Mouse (Mus musculus) limb, embryonic 14.5 days (tissue): Measurements from ENCODE around the gene Cryzl1. TPM values are rescaled to one million over a fixed set of nuclear protein-coding genes. Genes with fewer than 3 reads are reported as not detected.

Experiments
- ATAC-seq: fragments of 200-750 bp; cut with Nextera tagmentation; 2 replicates; pipeline ENCODE4 v1.8.0; 2017; ENCODE audit warnings: low read depth, moderate number of reproducible peaks, moderate TSS enrichment; ENCODE audit not compliant: low FRiP score
- DNase-seq: peaks from one replicate; pipeline ENCODE4 v3.0.0-alpha.2; 2015; ENCODE audit warnings: low spot score
- H3K27ac ChIP-seq: fragments of 300-500 bp; sonication (generic); replicated peaks from 2 replicates; pipeline ENCODE4 v1.5.1; 2014; ENCODE audit warnings: low read depth, mild to moderate bottlenecking, low read length, moderate library complexity, mixed read lengths
- H3K27me3 ChIP-seq: fragments of 300-500 bp; sonication (generic); 2 replicates; pipeline ENCODE4 v1.6.1; 2014; ENCODE audit warnings: low read length, mixed read lengths; ENCODE audit not compliant: control insufficient read depth, insufficient read depth
- H3K36me3 ChIP-seq: fragments of 300-500 bp; sonication (generic); 2 replicates; pipeline ENCODE4 v1.6.1; 2014; ENCODE audit warnings: mild to moderate bottlenecking, low read length, moderate library complexity, mixed read lengths; ENCODE audit not compliant: control insufficient read depth, insufficient read depth
- H3K4me1 ChIP-seq: fragments of 300-500 bp; sonication (generic); 2 replicates; pipeline ENCODE4 v1.6.1; 2014; ENCODE audit warnings: antibody characterized with exemption, low read length, mixed read lengths; ENCODE audit not compliant: control insufficient read depth, insufficient read depth
- H3K4me2 ChIP-seq: fragments of 300-500 bp; sonication (generic); replicated peaks from 2 replicates; pipeline ENCODE4 v1.6.1; 2014; ENCODE audit warnings: low read depth, mild to moderate bottlenecking, low read length, moderate library complexity; ENCODE audit not compliant: severe bottlenecking
- H3K4me3 ChIP-seq: fragments of 300-500 bp; sonication (generic); replicated peaks from 2 replicates; pipeline ENCODE4 v1.5.1; 2014; ENCODE audit warnings: low read length
- H3K9ac ChIP-seq: fragments of 300-500 bp; sonication (generic); 2 replicates; pipeline ENCODE4 v1.6.1; 2014; ENCODE audit warnings: mild to moderate bottlenecking, low read depth, low read length, moderate library complexity; ENCODE audit not compliant: severe bottlenecking
- H3K9me3 ChIP-seq: fragments of 300-500 bp; sonication (generic); 2 replicates; pipeline ENCODE4 v1.6.1; 2016; ENCODE audit warnings: low read length; ENCODE audit not compliant: control insufficient read depth
- POLR2A ChIP-seq: fragments of 200-500 bp; IDR thresholded peaks from 2 replicates; pipeline ENCODE4 v1.8.0; 2012; ENCODE audit warnings: inconsistent platforms, mild to moderate bottlenecking, moderate library complexity, borderline replicate concordance; ENCODE audit not compliant: insufficient read depth, insufficient read length; ENCODE audit errors: extremely low read depth
- WGBS: fragments of 180-500 bp; shearing (Covaris S2); extraction: QIAGEN DNeasy Blood & Tissue Kit; methylation state at CpG from one replicate; pipeline ENCODE4 v1.1.7; 2014; 5-methylcytosine and 5-hydroxymethylcytosine counted together
- polyA plus RNA-seq, 2 experiments: library from polyadenylated mRNA; depleted of rRNA in 1 of 2; stranded (reverse) in 1 of 2; unstranded in 1 of 2; fragments of >200 nt; fragmentation: Nextera tagmentation in 1 of 2; extraction: Ambion mirVana in 1 of 2; gene quantifications; 2 replicates each; pipeline versions ENCODE4 v1.2.1 to v1.2.3; 2012 to 2014

The Cryzl1 gene
- polyA plus RNA-seq, 2 experiments = 54.3 to 69.1 TPM

DNA sequence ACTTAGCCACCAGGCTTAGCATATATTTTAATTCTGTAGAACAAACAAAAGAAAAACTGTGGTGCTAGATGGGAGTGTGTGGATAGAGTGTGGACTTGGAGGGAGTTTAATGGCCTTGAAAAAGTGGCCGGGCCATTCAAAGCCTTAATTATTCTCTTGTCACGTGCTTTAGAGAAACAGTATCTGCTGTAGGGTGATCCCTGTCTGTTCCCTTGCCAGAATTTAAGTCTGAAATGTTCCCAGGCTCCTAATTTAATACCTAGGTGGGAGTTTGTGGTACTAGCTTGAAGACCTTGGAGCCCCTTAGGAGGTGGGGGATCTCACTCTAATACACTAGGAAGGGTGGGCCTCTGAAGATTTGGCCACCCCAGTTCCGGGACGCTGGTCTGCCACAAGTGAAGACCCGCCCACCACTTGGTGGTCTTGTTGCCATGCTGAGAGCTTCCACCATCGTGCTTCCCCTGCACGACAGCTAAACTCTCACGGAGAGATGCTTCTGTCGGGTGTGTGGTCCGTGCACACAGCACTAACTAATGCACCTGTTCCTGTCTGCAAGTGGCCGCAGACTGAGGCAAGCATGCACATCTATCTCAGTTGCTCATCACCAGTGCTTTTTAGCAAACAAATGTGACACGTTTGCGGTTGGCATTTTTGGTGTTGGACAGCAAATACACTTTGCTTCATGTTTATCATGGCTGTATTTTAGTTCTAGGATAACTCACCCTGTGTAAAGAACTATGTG, 23.0 kb upstream of the Cryzl1 start:
- TF ChIP-seq POLR2A = no peak
- 83% methylated on average over 13 of the region's 13 CpGs for WGBS
- DNase-seq = no peak
- ATAC-seq = no peak
- Histone ChIP-seq H3K4me3 (no peak overlapping the region), H3K4me1 (peaks cover 5% of the 10 kb centered on the region), H3K9me3 (no peaks in the 10 kb centered on the region), H3K9ac (no peak overlapping the region), H3K4me2 (no peak overlapping the region), H3K27ac (no peak overlapping the region), H3K27me3 (no peaks in the 10 kb centered on the region), H3K36me3 (0 out of 2 replicates have a peak, but pooled peaks cover 4% of the 10 kb centered on the region)

GRCm38 (mm10) chr16:91747567-91747966, 18.8 kb upstream of the Cryzl1 start:
- Histone ChIP-seq H3K27me3 (no peaks in the 10 kb centered on the region), H3K9ac (no peak overlapping the region), H3K36me3 (0 out of 2 replicates have a peak, but pooled peaks cover 3% of the 10 kb centered on the region), H3K27ac (no peak overlapping the region), H3K4me2 (no peak overlapping the region), H3K9me3 (no peaks in the 10 kb centered on the region), H3K4me3 (no peak overlapping the region), H3K4me1 (peaks cover 20% of the 10 kb centered on the region)
- WGBS = 81% methylated on average over 6 of the region's 6 CpGs
- ATAC-seq = no peak
- DNase-seq = no peak
- no peak for TF ChIP-seq POLR2A

- ATAC-seq = peak; percentile 91
- H3K36me3 ChIP-seq = 0 out of 2 replicates have a peak, but pooled peaks cover 3% of the 10 kb centered on the region
- no peak overlapping the region for H3K9ac ChIP-seq
- H3K4me2 ChIP-seq = peak overlapping the region; percentile 1; the same call in 1 of the 2 replicates
- H3K27me3 ChIP-seq = no peaks in the 10 kb centered on the region
- peak; percentile 88 for DNase-seq
- peaks cover 20% of the 10 kb centered on the region for H3K4me1 ChIP-seq
- WGBS = 6% methylated on average over 14 of the region's 14 CpGs
- no peaks in the 10 kb centered on the region for H3K9me3 ChIP-seq
- H3K4me3 ChIP-seq = no peak overlapping the region
- no peak for TF ChIP-seq POLR2A
- peak overlapping the region; percentile 48; the same call in 1 of the 2 replicates for H3K27ac ChIP-seq
Measured at GRCm38 (mm10) chr16:91746101-91746950, 17.6 kb upstream of the Cryzl1 start.

GRCm38 (mm10) chr16:91743055-91743454, 14.3 kb upstream of the Cryzl1 start:
- Histone ChIP-seq H3K27me3 (no peaks in the 10 kb centered on the region), H3K36me3 (no peaks in the 10 kb centered on the region), H3K4me1 (peaks cover 20% of the 10 kb centered on the region), H3K9ac (no peak overlapping the region), H3K4me2 (no peak overlapping the region), H3K27ac (no peak overlapping the region), H3K9me3 (no peaks in the 10 kb centered on the region), H3K4me3 (no peak overlapping the region)
- no peak for TF ChIP-seq POLR2A
- ATAC-seq (no peak), DNase-seq (no peak)
- WGBS = 72% methylated on average over 7 of the region's 7 CpGs

GRCm38 (mm10) chr16:91740918-91741255, 12.1 kb upstream of the Cryzl1 start:
- Histone ChIP-seq H3K4me1 (peaks cover 12% of the 10 kb centered on the region), H3K4me2 (no peak overlapping the region), H3K4me3 (no peak overlapping the region), H3K9ac (no peak overlapping the region), H3K27me3 (no peaks in the 10 kb centered on the region), H3K27ac (no peak overlapping the region), H3K9me3 (no peaks in the 10 kb centered on the region), H3K36me3 (no peaks in the 10 kb centered on the region)
- no peak for TF ChIP-seq POLR2A
- DNase-seq (no peak), ATAC-seq (no peak)
- 73% methylated on average over 7 of the region's 7 CpGs for WGBS
